Mouse (Mus musculus): ENCODE data around the gene Ptpn12. TPM values are rescaled to one million over a fixed set of nuclear protein-coding genes. Genes with fewer than 3 reads are reported as not detected.

Gene Ptpn12
- 16.3 and 19.1 TPM in 2 replicates for polyA plus RNA-seq (2015; fragmentation: Nextera tagmentation; extraction: Ambion mirVana)

- Histone ChIP-seq H3K9ac (ENCODE audit: low read length) (peak within 1 kb of the TSS; percentile 86), H3K4me3 (ENCODE audit: low read length) (peak within 1 kb of the TSS; percentile 76), H3K4me2 (ENCODE audit: low read depth, low read length) (peak within 1 kb of the TSS; percentile 66), H3K4me1 (ENCODE audit: control insufficient read depth, insufficient read depth, low read length) (peaks cover 12% of the 10 kb centered on the region), H3K27ac (ENCODE audit: low read length) (peak within 1 kb of the TSS; percentile 96), H3K9me3 (replicated peaks; ENCODE audit: control insufficient read depth, low read length) (no peaks in the 10 kb centered on the region), H3K27me3 (ENCODE audit: control insufficient read depth, insufficient read depth, low read length) (no peaks in the 10 kb centered on the region), H3K36me3 (ENCODE audit: control insufficient read depth, insufficient read depth) (no peaks in the 10 kb centered on the region)
- peak; percentile 94 for ATAC-seq (replicated peaks; ENCODE audit: extremely low read depth, insufficient read depth, low FRiP score)
- 1% methylated on average over 60 of the region's 73 CpGs for WGBS
Measured at GRCm38 (mm10) chr5:21055820-21056531, at the start of gene Ptpn12. TSS of gene Ptpn12 (minus strand) at chr5:21055911.

- Histone ChIP-seq H3K27me3 (ENCODE audit: control insufficient read depth, insufficient read depth, low read length) (no peaks in the 10 kb centered on the region), H3K4me3 (ENCODE audit: low read length) (no peak overlapping the region), H3K9ac (ENCODE audit: low read length) (no peak overlapping the region), H3K36me3 (ENCODE audit: control insufficient read depth, insufficient read depth) (no peaks in the 10 kb centered on the region), H3K27ac (ENCODE audit: low read length) (no peak overlapping the region), H3K4me1 (ENCODE audit: control insufficient read depth, insufficient read depth, low read length) (no peaks in the 10 kb centered on the region), H3K4me2 (ENCODE audit: low read depth, low read length) (no peak overlapping the region), H3K9me3 (replicated peaks; ENCODE audit: control insufficient read depth, low read length) (0 out of 2 replicates have a peak, but pooled peaks cover 3% of the 10 kb centered on the region)
- ATAC-seq (replicated peaks; ENCODE audit: extremely low read depth, insufficient read depth, low FRiP score): no peak
- WGBS: 76% methylated on average over 6 of the region's 6 CpGs
Measured at GRCm38 (mm10) chr5:21091179-21091578, 35.5 kb upstream of the Ptpn12 start.

- Histone ChIP-seq H3K36me3 (ENCODE audit: control insufficient read depth, insufficient read depth) (no peaks in the 10 kb centered on the region), H3K27ac (ENCODE audit: low read length) (no peak overlapping the region; the same call in 1 of the 2 replicates), H3K9me3 (replicated peaks; ENCODE audit: control insufficient read depth, low read length) (no peaks in the 10 kb centered on the region), H3K4me1 (ENCODE audit: control insufficient read depth, insufficient read depth, low read length) (peaks cover 12% of the 10 kb centered on the region), H3K9ac (ENCODE audit: low read length) (peak overlapping the region; percentile 80; the same call in 1 of the 2 replicates), H3K4me3 (ENCODE audit: low read length) (no peak overlapping the region), H3K27me3 (ENCODE audit: control insufficient read depth, insufficient read depth, low read length) (no peaks in the 10 kb centered on the region), H3K4me2 (ENCODE audit: low read depth, low read length) (no peak overlapping the region)
- no peak for ATAC-seq (replicated peaks; ENCODE audit: extremely low read depth, insufficient read depth, low FRiP score)
- 88% methylated on average over 2 of the region's 2 CpGs for WGBS
Measured at GRCm38 (mm10) chr5:21057217-21057616, 1.5 kb upstream of the Ptpn12 start.

GRCm38 (mm10) chr5:21056595-21056994, 884 bp upstream of the Ptpn12 start:
- no peak for ATAC-seq (replicated peaks; ENCODE audit: extremely low read depth, insufficient read depth, low FRiP score)
- H3K9ac ChIP-seq (ENCODE audit: low read length): peak overlapping the region; percentile 80
- H3K36me3 ChIP-seq (ENCODE audit: control insufficient read depth, insufficient read depth): no peaks in the 10 kb centered on the region
- 4% methylated on average over 8 of the region's 8 CpGs for WGBS
- H3K4me2 ChIP-seq (ENCODE audit: low read depth, low read length): peak overlapping the region; percentile 62
- H3K4me3 ChIP-seq (ENCODE audit: low read length): peak overlapping the region; percentile 76
- H3K27ac ChIP-seq (ENCODE audit: low read length): peak overlapping the region; percentile 96
- no peaks in the 10 kb centered on the region for H3K9me3 ChIP-seq (replicated peaks; ENCODE audit: control insufficient read depth, low read length)
- no peaks in the 10 kb centered on the region for H3K27me3 ChIP-seq (ENCODE audit: control insufficient read depth, insufficient read depth, low read length)
- H3K4me1 ChIP-seq (ENCODE audit: control insufficient read depth, insufficient read depth, low read length): peaks cover 12% of the 10 kb centered on the region

DNA sequence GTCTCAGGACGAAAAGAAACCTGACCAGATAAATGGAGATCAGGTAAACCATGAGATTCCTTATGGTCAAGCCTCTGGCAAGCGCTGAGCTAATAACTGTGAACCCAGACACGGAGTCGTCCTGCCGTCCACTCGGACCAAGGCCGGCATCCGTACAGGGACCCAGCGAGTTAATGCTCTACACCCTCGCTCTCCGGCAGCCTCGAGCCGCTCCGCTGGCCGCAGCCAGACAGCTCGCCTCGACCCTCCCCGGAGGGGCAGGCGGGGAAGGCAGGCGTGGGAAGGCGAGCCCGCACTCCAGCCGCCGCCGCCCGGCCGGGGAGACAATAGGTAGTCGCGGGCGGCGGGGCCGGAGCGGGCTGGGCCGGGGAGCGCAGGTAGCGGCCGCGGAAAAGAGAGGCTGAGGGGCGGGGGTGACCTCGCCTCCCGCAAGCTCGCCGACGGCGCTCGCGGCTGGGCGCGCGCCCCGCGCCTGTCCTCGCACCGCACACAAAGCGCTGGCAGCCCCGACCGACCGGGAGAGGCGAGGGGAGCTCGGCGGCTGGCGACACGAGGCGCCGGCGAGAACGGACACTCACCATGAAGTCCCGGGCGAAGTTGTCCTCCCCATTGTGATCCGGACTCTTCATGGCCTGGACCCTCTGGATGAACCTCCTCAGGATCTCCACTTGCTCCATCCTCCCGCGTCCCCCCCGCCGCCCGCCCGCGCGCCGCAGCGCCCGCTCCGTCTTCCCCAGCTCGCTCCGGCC, 466 bp downstream of the Ptpn12 start:
- H3K4me1 ChIP-seq (ENCODE audit: control insufficient read depth, insufficient read depth, low read length): peaks cover 12% of the 10 kb centered on the region
- H3K27me3 ChIP-seq (ENCODE audit: control insufficient read depth, insufficient read depth, low read length): no peaks in the 10 kb centered on the region
- H3K9ac ChIP-seq (ENCODE audit: low read length): peak overlapping the region; percentile 86
- ATAC-seq (replicated peaks; ENCODE audit: extremely low read depth, insufficient read depth, low FRiP score): peak; percentile 16
- H3K4me3 ChIP-seq (ENCODE audit: low read length): peak overlapping the region; percentile 76
- H3K36me3 ChIP-seq (ENCODE audit: control insufficient read depth, insufficient read depth): no peaks in the 10 kb centered on the region
- no peaks in the 10 kb centered on the region for H3K9me3 ChIP-seq (replicated peaks; ENCODE audit: control insufficient read depth, low read length)
- peak overlapping the region; percentile 66 for H3K4me2 ChIP-seq (ENCODE audit: low read depth, low read length)
- H3K27ac ChIP-seq (ENCODE audit: low read length): peak overlapping the region; percentile 96
- under 1% methylated on average over 66 of the region's 84 CpGs for WGBS

DNA sequence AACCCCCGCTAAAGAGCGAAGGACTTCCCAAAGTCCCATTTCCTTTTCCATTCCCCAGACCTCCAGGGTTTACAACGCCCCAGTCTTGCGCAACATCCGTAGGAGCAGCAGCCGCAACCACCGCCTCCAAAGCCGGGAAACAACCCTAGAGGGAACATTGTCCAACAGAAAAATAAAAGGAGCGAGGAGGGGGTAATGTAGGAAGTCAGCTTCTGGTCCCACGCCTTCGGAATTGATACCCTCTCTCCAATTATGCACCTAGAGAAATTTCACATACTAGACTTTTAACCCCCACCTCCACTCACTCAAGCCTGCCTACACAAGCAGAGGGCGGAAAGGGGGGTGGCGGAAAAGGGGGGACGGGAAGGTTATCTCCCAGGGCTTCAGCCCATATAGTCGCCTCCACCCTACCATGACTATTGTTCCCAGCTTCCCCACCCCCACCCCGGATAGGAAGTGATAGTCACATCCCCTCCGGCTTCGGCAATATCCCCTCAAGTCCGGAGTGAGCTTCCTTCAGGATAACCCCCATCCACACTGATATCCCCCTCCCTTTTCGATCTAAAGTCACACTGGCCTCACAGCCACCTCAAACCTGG, 1.1 kb downstream of the Ptpn12 start:
- Histone ChIP-seq H3K27ac (ENCODE audit: low read length) (peak overlapping the region; percentile 96), H3K4me3 (ENCODE audit: low read length) (peak overlapping the region; percentile 76), H3K9me3 (replicated peaks; ENCODE audit: control insufficient read depth, low read length) (no peaks in the 10 kb centered on the region), H3K4me2 (ENCODE audit: low read depth, low read length) (peak overlapping the region; percentile 66), H3K36me3 (ENCODE audit: control insufficient read depth, insufficient read depth) (no peaks in the 10 kb centered on the region), H3K27me3 (ENCODE audit: control insufficient read depth, insufficient read depth, low read length) (no peaks in the 10 kb centered on the region), H3K4me1 (ENCODE audit: control insufficient read depth, insufficient read depth, low read length) (peaks cover 12% of the 10 kb centered on the region), H3K9ac (ENCODE audit: low read length) (peak overlapping the region; percentile 86)
- WGBS: 3% methylated on average over 20 of the region's 20 CpGs
- ATAC-seq (replicated peaks; ENCODE audit: extremely low read depth, insufficient read depth, low FRiP score): peak; percentile 35

- H3K36me3 ChIP-seq (ENCODE audit: control insufficient read depth, insufficient read depth): no peaks in the 10 kb centered on the region
- peak overlapping the region; percentile 63; the same call in 1 of the 2 replicates for H3K27ac ChIP-seq (ENCODE audit: low read length)
- H3K9me3 ChIP-seq (replicated peaks; ENCODE audit: control insufficient read depth, low read length): no peaks in the 10 kb centered on the region
- no peaks in the 10 kb centered on the region for H3K27me3 ChIP-seq (ENCODE audit: control insufficient read depth, insufficient read depth, low read length)
- whole genome bisulfite sequencing: 39% methylated on average over 3 of the region's 3 CpGs
- peak overlapping the region; percentile 86; the same call in 1 of the 2 replicates for H3K9ac ChIP-seq (ENCODE audit: low read length)
- H3K4me2 ChIP-seq (ENCODE audit: low read depth, low read length): peak overlapping the region; percentile 66
- peaks cover 18% of the 10 kb centered on the region for H3K4me1 ChIP-seq (ENCODE audit: control insufficient read depth, insufficient read depth, low read length)
- H3K4me3 ChIP-seq (ENCODE audit: low read length): peak overlapping the region; percentile 76
- ATAC-seq (replicated peaks; ENCODE audit: extremely low read depth, insufficient read depth, low FRiP score): no peak
Measured at GRCm38 (mm10) chr5:21053571-21054307, 2.0 kb downstream of the Ptpn12 start.

- Histone ChIP-seq H3K4me3 (ENCODE audit: low read length) (no peak overlapping the region), H3K4me2 (ENCODE audit: low read depth, low read length) (no peak overlapping the region), H3K4me1 (ENCODE audit: control insufficient read depth, insufficient read depth, low read length) (peaks cover 18% of the 10 kb centered on the region), H3K9ac (ENCODE audit: low read length) (no peak overlapping the region), H3K36me3 (ENCODE audit: control insufficient read depth, insufficient read depth) (no peaks in the 10 kb centered on the region), H3K27ac (ENCODE audit: low read length) (no peak overlapping the region), H3K27me3 (ENCODE audit: control insufficient read depth, insufficient read depth, low read length) (no peaks in the 10 kb centered on the region), H3K9me3 (replicated peaks; ENCODE audit: control insufficient read depth, low read length) (no peaks in the 10 kb centered on the region)
- 100% methylated on average over 1 of the region's 1 CpGs for WGBS
- no peak for ATAC-seq (replicated peaks; ENCODE audit: extremely low read depth, insufficient read depth, low FRiP score)
Measured at GRCm38 (mm10) chr5:21052521-21052920, 3.2 kb downstream of the Ptpn12 start.
